10 mouse cellular contexts compared by ENCODE assay signal in the genomic region with DNA sequence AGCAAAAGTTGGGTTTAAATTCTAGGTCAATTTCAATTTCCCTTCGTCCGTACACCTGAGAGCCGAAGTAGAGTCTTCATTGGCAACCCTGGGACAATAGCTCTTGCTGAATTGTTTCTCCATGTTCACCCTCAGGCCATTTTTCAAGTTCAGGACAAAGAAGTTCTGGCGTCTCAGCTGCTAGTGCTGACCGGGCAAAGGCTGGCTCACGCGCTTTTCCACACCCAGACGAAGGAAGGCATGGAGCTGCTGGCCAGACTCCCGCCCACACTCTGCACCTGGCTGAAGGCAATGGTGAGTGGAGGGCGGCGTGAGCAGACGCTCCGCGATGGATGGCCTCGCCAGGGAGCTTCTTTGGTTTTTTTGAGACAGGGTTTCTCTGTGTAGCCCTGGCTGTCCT.
"Had no signal": no experiment of that assay in that cellular context is flagged by ENCODE, and none has a peak within 500 bp of the region (broad histone marks: within the 10 kb centered on the region; RNA-seq: fewer than 3 reads in every experiment).

No protein-coding gene starts in this region.

- H3K4me3 ChIP-seq: limb, embryonic 10.5 days; liver, embryonic 15.5 days; midbrain, embryonic 13.5 days; myocyte; neural tube, embryonic 12.5 days had no signal

- ATAC-seq: midbrain, embryonic 13.5 days had no signal

- H3K4me1 ChIP-seq: limb, embryonic 10.5 days; liver, embryonic 15.5 days; midbrain, embryonic 13.5 days; neural tube, embryonic 12.5 days had no signal

- H3K27ac ChIP-seq: limb, embryonic 10.5 days; liver, embryonic 15.5 days; midbrain, embryonic 13.5 days; neural tube, embryonic 12.5 days had no signal

- H3K4me2 ChIP-seq: liver, embryonic 11.5 days; liver, embryonic 15.5 days; midbrain, embryonic 13.5 days; neural tube, embryonic 12.5 days had no signal

- DNase-seq: lung, adult 2 months; retina, postnatal 1 day; right cerebral cortex, postnatal 14 days; thymus, postnatal 14 days had no signal

- H3K9me3 ChIP-seq: limb, embryonic 10.5 days; liver, embryonic 15.5 days; midbrain, embryonic 13.5 days; neural tube, embryonic 12.5 days had no signal

- H3K27me3 ChIP-seq: liver, embryonic 15.5 days; midbrain, embryonic 13.5 days; neural tube, embryonic 12.5 days had no signal

- H3K9ac ChIP-seq: liver, embryonic 15.5 days; midbrain, embryonic 13.5 days; neural tube, embryonic 12.5 days had no signal
